Mouse (Mus musculus): Measurements from ENCODE around the gene Rab5if. TPM values are rescaled to one million over a fixed set of nuclear protein-coding genes. Genes with fewer than 3 reads are reported as not detected.
"Not testable (repeated sequence)": the region's sequence is repeated elsewhere in the genome, so short reads cannot be mapped to it uniquely, and the experiment has no call there.

The Rab5if gene
- polyA plus RNA-seq, 1 experiment from 2014 or later: 276 TPM

DNA sequence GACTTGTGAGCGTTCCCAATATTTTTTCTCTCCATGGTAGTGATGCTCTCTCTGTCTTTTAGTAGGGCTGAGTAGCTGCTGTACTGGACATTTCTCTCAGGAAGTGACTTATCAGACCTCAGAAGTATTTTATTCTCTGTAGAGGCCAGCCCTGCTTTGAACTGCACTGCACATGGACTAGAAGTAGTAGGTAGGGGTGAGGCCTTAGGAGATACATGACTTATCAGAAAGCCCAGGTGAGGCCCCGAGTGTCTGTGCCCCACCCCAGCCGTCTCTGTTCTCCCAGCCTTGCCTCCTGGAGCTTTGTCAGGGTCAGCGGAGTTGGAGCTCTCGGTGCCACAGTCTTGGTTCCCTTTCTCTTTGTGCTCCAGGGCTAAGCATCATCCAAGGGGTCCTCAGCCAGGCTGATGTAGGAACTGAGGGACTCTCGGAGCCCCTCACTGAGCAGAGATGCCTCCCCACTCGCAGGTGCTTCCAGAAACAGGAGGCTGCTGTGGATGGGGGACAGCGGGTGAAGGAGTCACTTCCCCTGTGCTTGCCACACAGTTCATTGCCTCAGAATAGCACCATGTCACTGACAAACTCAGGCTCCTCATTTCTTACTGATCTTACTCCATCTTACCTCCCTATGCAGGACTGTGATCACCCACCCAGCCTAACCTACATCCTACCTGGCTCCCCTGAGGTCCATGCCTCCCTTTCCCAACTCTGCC, 11.3 kb downstream of the Rab5if start:
- H3K4me1 ChIP-seq (replicated peaks; ENCODE audit: control insufficient read depth, insufficient read depth, low read length): peaks cover 8% of the 10 kb centered on the region; the same call in 1 of the 2 replicates
- WGBS: 91% methylated on average over 8 of the region's 8 CpGs
- no peak overlapping the region for H3K27ac ChIP-seq (ENCODE audit: low read depth)
- DNase-seq (ENCODE audit: low spot score): no peak
- H3K27me3 ChIP-seq (replicated peaks; ENCODE audit: control insufficient read depth, insufficient read depth, low read length): no peaks in the 10 kb centered on the region
- H3K36me3 ChIP-seq (ENCODE audit: control insufficient read depth, insufficient read depth, low read length): peaks cover 56% of the 10 kb centered on the region
- no peak overlapping the region for H3K4me2 ChIP-seq (ENCODE audit: low read length)
- H3K9me3 ChIP-seq (ENCODE audit: control insufficient read depth, low read length): no peaks in the 10 kb centered on the region
- no peak for ATAC-seq (replicated peaks; ENCODE audit: low FRiP score, low TSS enrichment, low read depth)
- H3K9ac ChIP-seq (ENCODE audit: low read length): no peak overlapping the region
- no peak overlapping the region for H3K4me3 ChIP-seq (ENCODE audit: low read depth, low read length)

DNA sequence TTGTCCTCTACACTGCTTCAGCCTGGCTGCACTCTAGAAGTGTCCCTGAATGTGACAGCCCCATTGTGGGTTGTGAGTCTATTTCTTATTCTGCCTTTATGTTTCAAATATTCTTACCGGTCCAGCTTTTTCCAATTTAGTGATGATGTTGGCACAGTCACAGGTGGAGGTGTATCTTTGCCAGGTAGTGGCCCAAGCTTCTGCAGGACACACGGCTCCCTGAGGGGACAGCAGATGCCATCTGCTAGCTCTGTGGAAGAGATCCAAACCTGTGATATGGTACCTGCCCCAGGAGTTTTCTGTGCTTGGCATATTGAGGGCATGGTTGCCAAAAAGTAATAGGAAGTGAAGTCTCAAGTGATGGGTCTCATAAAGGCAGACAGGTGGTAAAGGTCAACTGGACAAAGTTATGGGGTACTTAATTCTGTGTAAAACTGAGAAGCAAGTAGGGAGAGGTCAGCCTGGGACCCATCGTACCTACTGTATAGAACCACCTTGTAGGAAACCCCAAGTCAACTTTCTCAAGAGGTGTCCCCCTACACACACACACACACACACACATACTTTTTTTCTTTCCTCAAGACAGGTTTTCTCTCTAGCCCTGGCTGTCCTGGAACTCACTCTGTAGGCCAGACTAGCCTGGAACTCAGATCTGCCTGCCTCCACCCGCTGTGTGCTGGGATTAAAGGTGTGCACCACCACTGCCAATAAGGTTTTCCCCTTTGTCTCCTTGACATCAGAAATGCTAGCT, 12.0 kb downstream of the Rab5if start:
- Histone ChIP-seq H3K9me3 (ENCODE audit: control insufficient read depth, low read length) (no peaks in the 10 kb centered on the region), H3K4me1 (replicated peaks; ENCODE audit: control insufficient read depth, insufficient read depth, low read length) (peaks cover 5% of the 10 kb centered on the region; the same call in 1 of the 2 replicates), H3K4me3 (ENCODE audit: low read depth, low read length) (no peak overlapping the region), H3K9ac (ENCODE audit: low read length) (no peak overlapping the region), H3K4me2 (ENCODE audit: low read length) (no peak overlapping the region), H3K27me3 (replicated peaks; ENCODE audit: control insufficient read depth, insufficient read depth, low read length) (no peaks in the 10 kb centered on the region), H3K36me3 (ENCODE audit: control insufficient read depth, insufficient read depth, low read length) (peaks cover 50% of the 10 kb centered on the region), H3K27ac (ENCODE audit: low read depth) (no peak overlapping the region)
- no peak for ATAC-seq (replicated peaks; ENCODE audit: low FRiP score, low TSS enrichment, low read depth)
- 93% methylated on average over 4 of the region's 4 CpGs for WGBS
- no peak for DNase-seq (ENCODE audit: low spot score)

DNA sequence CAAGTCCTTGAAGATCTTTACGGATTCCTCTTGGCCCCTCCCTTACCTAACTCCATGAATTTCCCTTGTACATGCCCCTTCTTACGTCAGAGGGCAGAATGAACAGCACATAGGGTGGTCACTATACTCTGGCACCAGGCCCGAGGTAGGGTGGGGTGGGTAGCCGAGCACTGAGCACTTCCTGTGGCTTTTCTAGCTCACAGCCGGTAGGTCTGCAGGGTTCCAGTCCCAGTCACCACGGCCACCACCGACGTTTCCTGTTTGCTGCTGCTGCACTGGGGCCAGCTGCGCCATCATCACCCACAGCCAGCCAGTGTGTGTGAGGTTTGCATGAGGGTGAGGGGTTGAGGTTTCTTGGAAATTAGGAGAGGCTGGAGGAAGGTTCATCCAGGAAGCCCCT, 14.8 kb downstream of the Rab5if start:
- no peaks in the 10 kb centered on the region for H3K9me3 ChIP-seq (ENCODE audit: control insufficient read depth, low read length)
- no peak overlapping the region for H3K4me2 ChIP-seq (ENCODE audit: low read length)
- DNase-seq (ENCODE audit: low spot score): no peak
- no peak overlapping the region for H3K9ac ChIP-seq (ENCODE audit: low read length)
- no peaks in the 10 kb centered on the region for H3K27me3 ChIP-seq (replicated peaks; ENCODE audit: control insufficient read depth, insufficient read depth, low read length)
- no peaks in the 10 kb centered on the region for H3K4me1 ChIP-seq (replicated peaks; ENCODE audit: control insufficient read depth, insufficient read depth, low read length)
- ATAC-seq (replicated peaks; ENCODE audit: low FRiP score, low TSS enrichment, low read depth): no peak
- no peak overlapping the region for H3K27ac ChIP-seq (ENCODE audit: low read depth)
- no peak overlapping the region for H3K4me3 ChIP-seq (ENCODE audit: low read depth, low read length)
- 56% methylated on average over 9 of the region's 9 CpGs for WGBS
- peaks cover 26% of the 10 kb centered on the region for H3K36me3 ChIP-seq (ENCODE audit: control insufficient read depth, insufficient read depth, low read length)

DNA sequence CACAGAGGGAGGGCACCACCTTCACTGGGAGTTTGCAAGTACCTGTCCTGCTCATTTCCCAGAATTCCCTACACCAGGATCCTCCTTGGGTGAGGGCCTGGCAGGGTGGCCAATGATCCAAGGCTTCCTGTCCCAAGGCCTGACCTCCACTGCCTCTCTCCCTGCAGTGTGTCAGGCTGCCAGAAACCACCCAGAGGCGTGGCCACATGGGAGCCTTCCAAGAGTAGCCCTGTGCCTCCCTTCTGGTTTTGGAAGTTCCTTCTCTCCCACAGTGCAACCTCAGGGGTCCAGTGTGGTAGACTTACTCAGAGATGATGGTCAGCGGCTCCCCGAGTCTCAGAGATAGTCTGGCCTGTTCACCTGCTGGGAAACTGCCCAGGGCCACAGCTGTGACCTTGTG, 16.6 kb downstream of the Rab5if start:
- Histone ChIP-seq H3K9ac (ENCODE audit: low read length) (no peak overlapping the region), H3K27ac (ENCODE audit: low read depth) (no peak overlapping the region), H3K4me3 (ENCODE audit: low read depth, low read length) (no peak overlapping the region), H3K4me1 (replicated peaks; ENCODE audit: control insufficient read depth, insufficient read depth, low read length) (no peaks in the 10 kb centered on the region), H3K9me3 (ENCODE audit: control insufficient read depth, low read length) (no peaks in the 10 kb centered on the region), H3K4me2 (ENCODE audit: low read length) (no peak overlapping the region), H3K36me3 (ENCODE audit: control insufficient read depth, insufficient read depth, low read length) (peaks cover 8% of the 10 kb centered on the region), H3K27me3 (replicated peaks; ENCODE audit: control insufficient read depth, insufficient read depth, low read length) (no peaks in the 10 kb centered on the region)
- ATAC-seq (replicated peaks; ENCODE audit: low FRiP score, low TSS enrichment, low read depth): no peak
- no peak for DNase-seq (ENCODE audit: low spot score)
- whole genome bisulfite sequencing: 88% methylated on average over 3 of the region's 3 CpGs

DNA sequence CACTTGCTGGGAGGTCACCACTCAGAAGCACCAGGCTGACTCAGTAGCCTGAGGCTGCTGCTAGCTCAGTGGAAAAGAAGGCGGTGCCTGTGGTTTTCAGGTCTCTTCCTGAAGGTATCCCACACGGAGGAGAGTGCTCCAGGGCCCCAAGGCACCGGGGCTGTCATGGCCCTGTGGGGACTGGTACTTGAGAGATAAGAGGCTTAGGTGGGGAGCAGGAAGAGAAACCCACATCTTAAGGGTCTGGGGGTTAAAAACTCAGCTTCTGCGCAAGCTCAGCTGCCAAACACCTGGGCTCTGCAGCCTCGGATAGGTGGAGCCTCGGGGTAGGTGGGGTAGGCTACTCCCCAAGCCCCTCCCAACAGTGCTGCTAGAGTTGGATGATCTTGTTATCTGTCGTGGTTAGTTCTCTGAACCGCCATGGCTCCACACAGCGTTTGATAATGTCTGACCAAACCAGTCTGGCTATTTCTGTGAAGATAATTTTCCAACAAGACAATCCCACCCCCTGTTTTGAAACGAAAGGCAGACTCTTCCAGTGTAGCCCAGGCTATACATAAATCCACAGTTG, 19.6 kb downstream of the Rab5if start:
- H3K9me3 ChIP-seq (ENCODE audit: control insufficient read depth, low read length): no peaks in the 10 kb centered on the region
- ATAC-seq (replicated peaks; ENCODE audit: low FRiP score, low TSS enrichment, low read depth) (no peak), DNase-seq (ENCODE audit: low spot score) (no peak)
- WGBS: 33% methylated on average over 10 of the region's 10 CpGs
- H3K27ac ChIP-seq (ENCODE audit: low read depth): no peak overlapping the region
- no peak overlapping the region for H3K9ac ChIP-seq (ENCODE audit: low read length)
- H3K4me3 ChIP-seq (ENCODE audit: low read depth, low read length): no peak overlapping the region
- no peak overlapping the region for H3K4me2 ChIP-seq (ENCODE audit: low read length)
- no peaks in the 10 kb centered on the region for H3K27me3 ChIP-seq (replicated peaks; ENCODE audit: control insufficient read depth, insufficient read depth, low read length)
- H3K36me3 ChIP-seq (ENCODE audit: control insufficient read depth, insufficient read depth, low read length): no peaks in the 10 kb centered on the region
- no peaks in the 10 kb centered on the region for H3K4me1 ChIP-seq (replicated peaks; ENCODE audit: control insufficient read depth, insufficient read depth, low read length)

DNA sequence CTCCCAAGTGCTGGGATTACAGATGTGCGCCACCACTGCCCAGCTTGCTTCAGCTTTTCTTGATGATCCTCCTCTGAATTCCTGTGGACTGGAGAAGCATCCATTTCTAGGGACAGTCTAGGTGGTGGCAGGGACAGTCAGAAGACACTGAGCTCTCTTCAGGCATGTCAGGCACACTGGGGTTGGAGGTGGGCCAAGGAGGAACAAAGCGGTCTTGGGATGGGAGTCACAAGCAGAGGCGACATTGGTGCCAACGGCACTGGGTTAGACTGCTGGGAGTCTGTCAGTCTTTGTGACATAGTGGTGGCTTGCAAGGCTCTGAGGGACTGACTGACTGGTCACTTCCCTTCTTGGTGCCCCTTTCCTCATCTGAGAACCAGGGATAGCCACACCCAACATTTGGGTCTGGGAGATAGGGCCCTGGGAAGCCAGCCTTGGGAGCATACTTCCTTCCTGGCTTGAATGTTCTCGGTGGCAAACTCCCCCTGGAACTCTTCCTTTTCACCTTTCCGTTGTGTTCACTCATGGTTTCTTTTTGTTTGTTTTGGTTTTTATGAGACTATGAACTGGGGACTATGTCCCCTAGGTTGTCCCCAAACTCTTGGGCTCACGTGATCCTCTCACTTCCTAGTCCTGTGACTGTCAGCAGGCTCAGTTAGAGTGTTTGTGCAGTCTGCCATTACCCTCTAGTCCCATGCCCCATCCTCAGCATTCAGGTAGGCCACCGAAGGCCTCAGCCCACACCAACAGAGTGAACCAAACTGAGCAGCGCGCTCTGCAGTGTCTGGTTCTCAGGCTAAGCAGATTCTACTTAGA, 21.7 kb downstream of the Rab5if start:
- H3K9me3 ChIP-seq (ENCODE audit: control insufficient read depth, low read length): no peaks in the 10 kb centered on the region
- no peaks in the 10 kb centered on the region for H3K27me3 ChIP-seq (replicated peaks; ENCODE audit: control insufficient read depth, insufficient read depth, low read length)
- no peak overlapping the region for H3K27ac ChIP-seq (ENCODE audit: low read depth)
- 87% methylated on average over 10 of the region's 10 CpGs for WGBS
- no peaks in the 10 kb centered on the region for H3K36me3 ChIP-seq (ENCODE audit: control insufficient read depth, insufficient read depth, low read length)
- no peak overlapping the region for H3K9ac ChIP-seq (ENCODE audit: low read length)
- no peak overlapping the region for H3K4me3 ChIP-seq (ENCODE audit: low read depth, low read length)
- H3K4me1 ChIP-seq (replicated peaks; ENCODE audit: control insufficient read depth, insufficient read depth, low read length): no peaks in the 10 kb centered on the region
- DNase-seq (ENCODE audit: low spot score): no peak
- no peak for ATAC-seq (replicated peaks; ENCODE audit: low FRiP score, low TSS enrichment, low read depth)
- H3K4me2 ChIP-seq (ENCODE audit: low read length): no peak overlapping the region

DNA sequence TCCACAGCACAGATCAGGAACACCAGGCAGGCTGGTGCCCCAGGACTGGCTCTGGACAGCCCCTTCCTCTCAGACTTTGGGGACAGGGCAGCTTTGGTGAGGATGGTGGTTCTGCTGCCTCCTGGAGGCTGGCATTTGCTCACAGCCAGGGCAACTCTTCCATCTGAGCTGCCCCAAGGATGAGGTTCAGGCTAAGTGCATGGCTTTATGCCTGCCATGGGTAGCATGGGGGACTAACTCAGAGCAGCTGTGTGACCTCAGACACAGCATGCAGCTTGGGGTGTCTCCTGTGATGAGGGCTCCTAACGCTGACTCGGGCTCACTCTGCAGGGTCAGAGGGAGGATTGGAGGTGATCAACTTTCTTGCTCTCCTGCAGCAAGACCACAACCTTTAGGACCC, 22.7 kb downstream of the Rab5if start:
- not testable (repeated sequence) for ATAC-seq (replicated peaks; ENCODE audit: low FRiP score, low TSS enrichment, low read depth); H3K4me2 ChIP-seq (ENCODE audit: low read length); DNase-seq (ENCODE audit: low spot score); H3K27me3 ChIP-seq (replicated peaks; ENCODE audit: control insufficient read depth, insufficient read depth, low read length); H3K27ac ChIP-seq (ENCODE audit: low read depth); H3K4me1 ChIP-seq (replicated peaks; ENCODE audit: control insufficient read depth, insufficient read depth, low read length); H3K36me3 ChIP-seq (ENCODE audit: control insufficient read depth, insufficient read depth, low read length); H3K9me3 ChIP-seq (ENCODE audit: control insufficient read depth, low read length); H3K4me3 ChIP-seq (ENCODE audit: low read depth, low read length); H3K9ac ChIP-seq (ENCODE audit: low read length)
- WGBS: 89% methylated on average over 2 of the region's 2 CpGs

DNA sequence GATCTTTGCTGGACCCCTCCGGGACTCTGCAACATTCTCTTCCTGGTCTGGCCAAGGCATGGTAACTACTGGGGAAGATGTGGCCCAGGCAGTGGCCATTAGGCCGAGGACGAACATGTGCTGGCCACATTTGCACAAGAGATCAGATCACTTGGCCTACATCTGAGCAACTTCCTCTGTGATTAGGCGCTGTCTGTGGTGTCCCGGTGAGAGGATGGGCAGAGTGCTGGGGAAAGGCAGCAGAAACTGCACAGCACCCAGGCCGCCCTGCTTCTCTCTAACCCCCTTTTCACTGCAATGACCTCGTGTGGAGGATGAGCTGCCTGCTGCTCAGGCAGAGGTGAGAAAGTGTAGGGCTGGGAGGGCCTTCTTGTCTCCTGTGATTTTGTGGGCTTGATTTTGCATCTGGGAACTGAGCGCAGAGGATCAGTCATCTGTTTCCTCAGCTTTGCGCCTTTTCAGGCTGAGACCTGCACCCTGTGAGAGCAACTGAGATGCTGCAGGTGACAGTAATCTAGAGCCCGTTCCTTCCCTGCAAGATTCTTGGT, 23.2 kb downstream of the Rab5if start:
- H3K27me3 ChIP-seq (replicated peaks; ENCODE audit: control insufficient read depth, insufficient read depth, low read length): no peaks in the 10 kb centered on the region
- no peak overlapping the region for H3K9ac ChIP-seq (ENCODE audit: low read length)
- H3K4me2 ChIP-seq (ENCODE audit: low read length): no peak overlapping the region
- WGBS: 76% methylated on average over 10 of the region's 10 CpGs
- ATAC-seq (replicated peaks; ENCODE audit: low FRiP score, low TSS enrichment, low read depth) (no peak), DNase-seq (ENCODE audit: low spot score) (no peak)
- H3K4me3 ChIP-seq (ENCODE audit: low read depth, low read length): no peak overlapping the region
- H3K27ac ChIP-seq (ENCODE audit: low read depth): no peak overlapping the region
- H3K9me3 ChIP-seq (ENCODE audit: control insufficient read depth, low read length): no peaks in the 10 kb centered on the region
- no peaks in the 10 kb centered on the region for H3K4me1 ChIP-seq (replicated peaks; ENCODE audit: control insufficient read depth, insufficient read depth, low read length)
- no peaks in the 10 kb centered on the region for H3K36me3 ChIP-seq (ENCODE audit: control insufficient read depth, insufficient read depth, low read length)
